Mouse (Mus musculus) gastrocnemius, postnatal 4 days (tissue): ENCODE data around the gene Ccl3. TPM values are rescaled to one million over a fixed set of nuclear protein-coding genes. Genes with fewer than 3 reads are reported as not detected.

ENCODE experiments used
- DNase-seq, 2 experiments: peaks; one replicate each; pipeline ENCODE4 v3.0.0; 2021 to 2022; ENCODE audit warnings: low spot score in 2 of 2, mixed read lengths in 2 of 2
- total RNA-seq, 2 experiments: library from RNA; stranded (reverse); gene quantifications; 2 replicates each; pipeline ENCODE4 v1.2.3; 2021

Gene Ccl3
- total RNA-seq, 2 experiments from 2014 or later = not detected

DNA sequence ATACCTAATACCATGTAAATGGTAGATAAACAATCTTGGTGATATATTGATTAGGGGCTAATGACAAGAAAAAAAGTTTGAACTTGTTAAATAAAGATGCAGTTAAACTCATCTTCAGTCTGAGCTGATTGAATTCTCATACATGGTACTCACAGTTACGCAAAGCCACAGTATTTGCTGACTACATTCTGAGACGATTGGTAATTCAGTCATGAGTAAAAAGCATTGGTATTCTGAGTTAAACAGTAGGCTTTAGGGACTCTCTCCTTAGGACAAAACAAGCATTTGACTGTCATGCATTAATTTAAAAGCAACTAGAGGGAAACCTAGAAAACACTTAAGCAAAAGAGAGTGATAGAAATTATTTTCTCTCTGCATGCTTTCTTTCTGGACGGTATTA, 25.6 kb downstream of the Ccl3 start:
- DNase-seq = no peak

DNA sequence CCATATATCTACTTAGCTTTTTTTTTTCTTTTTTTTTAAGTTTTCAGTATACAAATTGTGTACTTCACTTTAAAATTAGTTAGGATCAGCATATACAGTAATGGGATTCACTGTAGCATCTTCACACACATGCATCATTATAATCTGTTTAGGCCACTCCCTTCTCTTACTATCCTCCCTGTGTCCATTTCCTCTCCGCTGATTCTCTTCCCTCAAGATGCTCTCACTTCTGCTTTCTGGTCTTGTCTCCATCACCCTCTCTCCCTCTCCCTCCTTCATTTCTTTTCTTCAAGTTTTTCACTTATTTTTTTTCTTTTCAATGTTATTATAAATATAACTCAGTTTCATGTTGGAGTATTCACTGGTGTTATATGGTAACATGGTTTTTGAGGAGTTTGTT, 30.1 kb downstream of the Ccl3 start:
- no peak for DNase-seq

DNA sequence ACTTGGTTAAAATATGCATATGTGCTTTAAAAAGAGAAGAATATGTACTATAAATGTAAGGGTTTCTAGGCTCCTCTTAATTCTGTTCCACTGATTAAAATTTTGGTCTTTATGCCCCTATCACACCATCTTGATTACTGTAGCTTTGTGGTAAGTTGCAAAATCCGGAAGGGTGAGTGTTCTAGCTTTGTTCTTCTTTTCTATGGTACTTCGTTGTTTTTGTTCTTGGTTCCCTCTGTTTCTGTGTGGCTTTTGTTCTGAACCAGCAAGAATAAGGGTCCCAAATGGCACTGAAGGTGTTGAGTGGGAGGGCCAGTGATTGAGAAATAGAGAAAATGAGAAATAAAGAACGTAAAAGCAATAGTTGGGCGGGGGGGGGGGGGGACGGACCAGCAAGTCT, 30.9 kb downstream of the Ccl3 start:
- DNase-seq = no peak

DNA sequence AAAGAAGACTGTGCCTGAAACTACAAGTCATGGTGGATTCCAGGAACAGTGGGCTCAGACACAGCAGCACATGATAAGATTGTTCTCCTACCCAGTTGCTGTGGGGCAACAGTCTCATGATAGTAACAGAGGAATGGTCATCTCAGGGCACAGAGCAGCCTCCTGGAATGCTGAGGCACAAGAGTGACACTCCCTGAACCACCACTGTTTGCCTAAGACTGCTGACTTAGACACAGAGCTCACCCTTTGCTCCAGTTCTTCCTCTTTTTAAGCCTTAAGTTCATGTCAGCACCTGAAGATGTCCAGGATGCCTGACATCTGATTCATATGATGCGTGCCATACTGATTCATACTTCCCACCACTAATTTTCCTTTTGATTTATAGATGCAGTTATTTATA, 32.6 kb downstream of the Ccl3 start:
- DNase-seq = no peak

DNA sequence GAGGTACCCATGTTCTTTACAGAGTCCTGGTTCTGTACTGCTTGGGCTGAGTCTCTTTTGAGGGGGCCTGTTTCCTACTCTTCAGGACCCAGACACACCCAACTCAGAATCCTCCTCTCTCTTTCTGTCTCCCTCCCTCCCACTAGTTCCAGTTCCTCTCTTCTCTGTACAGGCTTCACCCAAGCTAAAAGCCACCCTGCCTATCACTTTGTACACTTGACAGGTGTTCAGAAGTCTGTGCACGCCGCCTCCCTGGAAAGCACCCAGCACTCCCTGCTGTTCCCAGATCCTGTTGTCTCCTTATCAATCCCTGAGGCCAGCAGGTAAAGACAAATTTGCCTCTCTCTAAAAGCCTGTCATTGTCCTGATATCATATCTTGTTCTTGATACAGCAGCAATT, 38.3 kb downstream of the Ccl3 start:
- no peak for DNase-seq

DNA sequence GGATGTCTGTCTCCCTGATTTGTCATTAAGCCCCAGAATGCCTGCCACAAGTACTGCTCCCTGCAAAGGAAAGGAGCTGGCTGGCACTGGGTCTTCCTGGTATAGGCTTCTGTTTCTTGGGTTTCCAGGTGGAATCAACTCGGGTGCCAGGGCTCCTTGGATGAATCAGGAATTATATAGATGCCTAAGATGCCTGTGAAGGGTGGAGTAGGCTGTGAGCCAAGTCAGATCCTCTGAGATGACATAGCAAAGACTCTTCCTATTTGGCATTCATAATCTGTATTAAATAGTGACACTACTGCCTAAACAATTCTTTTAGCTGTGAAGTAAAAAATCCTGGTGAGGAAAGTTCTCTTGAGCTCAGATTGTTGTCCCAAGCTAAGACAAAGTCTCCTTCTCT, 42.8 kb downstream of the Ccl3 start:
- no peak for DNase-seq

DNA sequence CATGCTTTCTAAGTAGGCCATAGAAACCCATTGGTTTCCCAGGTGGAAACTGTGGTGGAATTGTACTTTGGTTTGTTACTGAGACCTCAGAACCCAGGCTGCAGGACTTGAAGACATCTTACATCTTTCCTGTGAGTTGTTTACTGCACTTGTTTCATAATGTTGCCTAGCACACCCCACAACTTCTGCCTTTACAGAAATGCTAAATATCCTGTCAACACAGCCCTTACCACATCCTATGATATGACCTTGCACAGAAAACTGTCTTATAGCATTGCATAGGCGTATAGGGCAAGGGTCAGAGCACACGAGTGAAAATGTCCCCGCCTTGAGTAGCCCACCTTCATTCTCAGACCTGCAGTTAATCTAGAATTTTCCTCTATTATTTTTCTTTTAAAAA, 43.6 kb downstream of the Ccl3 start:
- DNase-seq = no peak

DNA sequence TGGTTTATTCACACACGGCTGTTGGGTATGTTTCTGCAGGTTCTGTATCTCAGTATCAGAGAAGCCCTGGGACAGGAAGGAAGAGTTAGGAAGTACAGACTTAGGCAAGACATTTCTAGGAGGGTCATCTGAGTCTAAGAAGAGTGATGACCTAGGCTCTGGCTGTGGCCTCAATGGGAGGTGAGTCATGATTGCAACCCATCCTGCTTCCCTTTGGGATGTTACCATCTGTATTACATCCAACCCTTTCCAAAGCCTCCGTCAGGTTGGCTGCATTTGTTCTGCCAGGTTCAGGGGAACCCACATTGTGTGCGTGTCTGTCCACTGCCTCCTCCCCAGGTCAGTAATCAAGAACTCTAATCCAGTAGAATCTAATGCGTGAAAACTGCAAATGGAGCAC, 44.5 kb downstream of the Ccl3 start:
- no peak for DNase-seq

DNA sequence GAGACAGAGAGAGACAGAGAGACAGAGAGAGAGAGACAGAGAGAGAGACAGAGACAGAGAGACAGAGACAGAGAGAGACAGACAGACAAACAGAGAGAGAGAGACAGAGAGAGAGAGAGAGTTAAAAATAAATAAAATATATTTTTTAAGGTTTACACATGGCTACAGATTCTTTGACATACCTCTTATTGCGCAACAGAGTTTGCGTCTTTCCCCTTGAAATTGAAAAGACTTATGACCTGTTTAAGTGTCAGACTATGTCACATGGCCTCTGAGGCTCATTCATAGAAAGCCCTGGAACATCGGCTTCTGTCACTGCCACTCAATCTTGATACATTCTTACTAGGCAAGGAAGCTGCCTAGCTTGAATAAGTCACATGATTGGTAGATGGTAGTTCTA, 45.8 kb downstream of the Ccl3 start:
- no peak for DNase-seq

DNA sequence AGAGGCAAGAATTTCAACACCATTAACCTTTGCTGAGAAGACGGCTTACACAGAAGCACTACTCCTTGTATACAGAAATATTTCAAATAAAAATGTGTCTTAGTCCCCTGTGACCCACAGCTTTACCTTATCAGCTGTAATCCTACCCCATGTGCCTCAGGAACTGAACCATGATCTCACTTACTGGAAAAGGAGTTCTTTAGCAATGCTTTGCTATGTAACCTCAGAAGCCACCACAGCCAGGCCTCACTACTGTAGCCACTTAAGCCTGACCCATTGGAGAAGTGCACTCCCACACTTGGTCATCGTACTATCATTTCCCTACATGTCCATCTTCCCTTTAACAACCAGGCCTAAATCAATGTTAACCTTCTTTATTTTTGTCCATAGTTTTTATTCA, 48.6 kb downstream of the Ccl3 start:
- no peak for DNase-seq

DNA sequence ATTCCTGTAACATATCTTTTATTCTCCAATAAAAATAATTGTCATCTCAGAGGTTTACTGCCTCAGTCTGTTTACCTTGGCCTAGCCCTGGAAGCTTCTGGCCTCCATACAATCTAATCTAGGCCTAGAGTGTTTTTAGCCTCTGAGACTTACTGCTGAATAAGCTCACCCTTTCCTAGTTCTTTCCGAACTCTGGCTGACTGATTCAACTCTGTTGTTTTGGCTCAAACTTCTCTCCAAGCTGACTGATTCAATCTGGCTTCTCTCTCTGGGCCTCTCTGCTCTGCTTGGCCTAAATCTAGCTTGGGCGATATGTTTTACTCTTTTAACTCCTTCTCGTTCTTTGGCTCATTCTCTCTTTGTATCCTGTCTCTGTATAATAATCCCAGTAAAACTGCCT, 50.2 kb downstream of the Ccl3 start:
- DNase-seq = no peak

DNA sequence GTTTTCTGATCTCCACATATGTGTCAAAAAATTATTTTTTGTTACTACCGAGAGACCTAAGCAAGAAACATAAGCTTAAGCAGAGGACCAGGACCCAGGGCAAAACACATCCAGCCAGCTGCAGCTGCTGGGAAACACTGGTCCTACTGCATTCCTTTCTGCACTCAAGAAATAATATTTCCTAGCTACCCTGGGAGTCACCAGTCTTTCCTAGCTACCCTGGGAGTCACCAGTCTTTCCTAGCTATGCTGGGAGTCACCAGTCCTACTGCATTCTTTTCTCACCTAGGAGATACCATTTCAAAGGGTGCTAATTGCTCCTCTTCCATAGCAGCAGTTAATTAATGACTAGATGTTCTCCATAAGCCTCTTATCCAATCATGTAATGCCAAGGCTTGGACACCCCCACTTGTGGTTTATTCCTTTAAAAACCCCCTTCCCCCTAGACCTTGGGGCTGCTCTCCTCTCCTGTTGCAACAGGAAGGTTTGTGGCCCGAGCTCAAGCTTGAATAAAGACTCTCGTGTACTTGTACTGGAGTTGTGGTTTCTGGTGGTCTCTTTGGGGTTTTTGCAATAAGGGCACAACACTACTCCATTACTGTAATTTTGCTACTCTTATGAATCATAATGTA, 50.8 kb downstream of the Ccl3 start:
- no peak for DNase-seq

Other genes with a start within 250 kb of the Ccl3 start
- gene Rasl10b, start 240.2 kb downstream of the Ccl3 start, total RNA-seq = 1 to 10 TPM; 1.8 to 2.6 TPM
- gene Gas2l2, start 219.9 kb downstream of the Ccl3 start, total RNA-seq = under 1 TPM; 0.15 to 0.34 TPM
- gene 1700020L24Rik, start 211.7 kb downstream of the Ccl3 start, total RNA-seq = not detected
- gene Mmp28, start 186.3 kb downstream of the Ccl3 start, total RNA-seq = 1 to 10 TPM; 4.7 to 5.4 TPM
- gene Taf15, start 176.3 kb downstream of the Ccl3 start, total RNA-seq = 10 to 100 TPM; 34.6 to 40.1 TPM
- gene Heatr9, start 127.2 kb downstream of the Ccl3 start, total RNA-seq = not detected
- not detected for gene Ccl5, start 118.8 kb downstream of the Ccl3 start, total RNA-seq
- 1 to 10 TPM; 4.0 to 4.9 TPM for gene Ccl9, start 70.7 kb downstream of the Ccl3 start, total RNA-seq
- gene Ccl6, start 56.3 kb downstream of the Ccl3 start, total RNA-seq = 1 to 10 TPM; 2.9 to 3.7 TPM
- not detected for gene Rpl9-ps1, start 3.7 kb downstream of the Ccl3 start, total RNA-seq
- under 1 TPM in 1 of 2 experiments, not detected in 1; 0.44 TPM for gene Ccl4, start 13.2 kb upstream of the Ccl3 start, total RNA-seq
- gene Wfdc17, start 54.6 kb upstream of the Ccl3 start, total RNA-seq = under 1 TPM; 0.75 to 0.78 TPM
- not detected for gene Wfdc18, start 59.7 kb upstream of the Ccl3 start, total RNA-seq
- under 1 TPM in 1 of 2 experiments, not detected in 1; 0.73 TPM for gene Wfdc21, start 97.6 kb upstream of the Ccl3 start, total RNA-seq
- 10 to 100 TPM; 11.1 to 12.8 TPM for gene Heatr6, start 104.3 kb upstream of the Ccl3 start, total RNA-seq
- gene Hnf1b, start 200.7 kb upstream of the Ccl3 start, total RNA-seq = under 1 TPM in 1 of 2 experiments, not detected in 1; 0.26 TPM